Mouse (Mus musculus) spleen, adult 12 weeks (tissue): Measurements from ENCODE around the gene 4930519G04Rik.
"Not testable (repeated sequence)": the region's sequence is repeated elsewhere in the genome, so short reads cannot be mapped to it uniquely, and the experiment has no call there.

Experiments
- DNase-seq: peaks from one replicate; pipeline ENCODE4 v3.0.0; 2022; ENCODE audit warnings: low spot score

Gene 4930519G04Rik

GRCm38 (mm10) chr5:114853364-114853763 is at the start of gene 4930519G04Rik:
Gene 4930519G04Rik (plus strand): TSS chr5:114853664.
- DNase-seq, result not testable (repeated sequence)

GRCm38 (mm10) chr5:114804335-114804734 is 49.1 kb upstream of the 4930519G04Rik start:
- DNase-seq, result no peak

GRCm38 (mm10) chr5:114804958-114805357 is 48.5 kb upstream of the 4930519G04Rik start:
- DNase-seq, result no peak

- no peak for DNase-seq
These were observed 47.8 kb upstream of the 4930519G04Rik start for GRCm38 (mm10) chr5:114805436-114806350.

- no peak for DNase-seq
These were observed 46.8 kb upstream of the 4930519G04Rik start for GRCm38 (mm10) chr5:114806636-114807035.

GRCm38 (mm10) chr5:114807063-114807462 is 46.4 kb upstream of the 4930519G04Rik start:
- no peak for DNase-seq

GRCm38 (mm10) chr5:114807468-114807867 is 46.0 kb upstream of the 4930519G04Rik start:
- DNase-seq, result no peak

- no peak for DNase-seq
These were observed 45.6 kb upstream of the 4930519G04Rik start for GRCm38 (mm10) chr5:114807893-114808292.

- DNase-seq, result no peak
These were observed 45.1 kb upstream of the 4930519G04Rik start for GRCm38 (mm10) chr5:114808385-114808784.

- DNase-seq, result no peak
These were observed 44.2 kb upstream of the 4930519G04Rik start for GRCm38 (mm10) chr5:114809181-114809756.

GRCm38 (mm10) chr5:114809826-114810225 is 43.6 kb upstream of the 4930519G04Rik start:
- DNase-seq, result no peak

- peak; percentile 70 for DNase-seq
These were observed 39.8 kb upstream of the 4930519G04Rik start for GRCm38 (mm10) chr5:114813525-114814181.

- DNase-seq, result no peak
These were observed 36.9 kb upstream of the 4930519G04Rik start for GRCm38 (mm10) chr5:114816599-114816998.

- no peak for DNase-seq
These were observed 35.3 kb upstream of the 4930519G04Rik start for GRCm38 (mm10) chr5:114818124-114818523.

- peak; percentile 62 for DNase-seq
These were observed 30.4 kb upstream of the 4930519G04Rik start, which contains the start of gene 1500011B03Rik for GRCm38 (mm10) chr5:114822796-114823688. Gene 1500011B03Rik (minus strand): TSS chr5:114823468.

- peak; percentile 62 for DNase-seq
These were observed 29.3 kb upstream of the 4930519G04Rik start for GRCm38 (mm10) chr5:114824197-114824596.

- peak; percentile 76 for DNase-seq
These were observed 27.3 kb upstream of the 4930519G04Rik start for GRCm38 (mm10) chr5:114825978-114826691.

GRCm38 (mm10) chr5:114827427-114827826 is 26.0 kb upstream of the 4930519G04Rik start:
- no peak for DNase-seq

GRCm38 (mm10) chr5:114829740-114830139 is 23.7 kb upstream of the 4930519G04Rik start:
- no peak for DNase-seq

GRCm38 (mm10) chr5:114836886-114837285 is 16.6 kb upstream of the 4930519G04Rik start:
- DNase-seq, result no peak

- not testable (repeated sequence) for DNase-seq
These were observed 13.0 kb upstream of the 4930519G04Rik start for GRCm38 (mm10) chr5:114840481-114840880.
